ENCODE assay signal across 9 mouse cellular contexts in genomic region chr2:154570666-154571065, GRCm38 (mm10). TPM values are rescaled to one million over a fixed set of nuclear protein-coding genes. Genes with fewer than 3 reads are reported as not detected.
DNase-seq lines count a peak whose midpoint lies in the region; ATAC-seq and TF ChIP-seq lines count a peak whose summit lies in the region.
"Had no signal": no experiment of that assay in that cellular context is flagged by ENCODE, and none has a peak within 500 bp of the region (broad histone marks: within the 10 kb centered on the region; RNA-seq: fewer than 3 reads in every experiment).

No protein-coding gene starts in this region.

- WGBS in lung, embryonic 14.5 days = 53% methylated on average over 4 of the region's 4 CpGs
- WGBS in embryonic facial prominence, embryonic 13.5 days = 64% methylated on average over 4 of the region's 4 CpGs
- 62% methylated on average over 4 of the region's 4 CpGs for WGBS in intestine, postnatal 0 days
- 60% methylated on average over 4 of the region's 4 CpGs for WGBS in neural tube, embryonic 13.5 days

- peak; percentile 54 for DNase-seq in lung, embryonic 14.5 days
- no peak for DNase-seq in lung, postnatal 4 days
- DNase-seq in urinary bladder, adult 18-20 months (ENCODE audit: low spot score in 2 of 2) = no peak
- DNase-seq in urinary bladder, postnatal 25 days (ENCODE audit: low spot score) = no peak
- DNase-seq: adrenal gland, postnatal 25 days had no signal

- H3K36me3 ChIP-seq in lung, embryonic 14.5 days (ENCODE audit: insufficient read depth) = peaks cover 3% of the 10 kb centered on the region; the same call in 1 of the 2 replicates
- no peaks in the 10 kb centered on the region for H3K36me3 ChIP-seq in embryonic facial prominence, embryonic 13.5 days
- H3K36me3 ChIP-seq in intestine, postnatal 0 days (ENCODE audit: control insufficient read depth, insufficient read depth) = no peaks in the 10 kb centered on the region
- H3K36me3 ChIP-seq in neural tube, embryonic 13.5 days = no peaks in the 10 kb centered on the region

- H3K4me1 ChIP-seq in lung, embryonic 14.5 days (ENCODE audit: insufficient read depth) = peaks cover 22% of the 10 kb centered on the region
- peaks cover 44% of the 10 kb centered on the region for H3K4me1 ChIP-seq in embryonic facial prominence, embryonic 13.5 days
- no peaks in the 10 kb centered on the region for H3K4me1 ChIP-seq in intestine, postnatal 0 days (replicated peaks; ENCODE audit: control insufficient read depth, insufficient read depth, low read length)
- peaks cover 50% of the 10 kb centered on the region for H3K4me1 ChIP-seq in neural tube, embryonic 13.5 days (replicated peaks)

- peak overlapping the region; percentile 71; the same call in 1 of the 2 replicates for H3K27ac ChIP-seq in lung, embryonic 14.5 days (ENCODE audit: low read depth)
- H3K27ac ChIP-seq in embryonic facial prominence, embryonic 13.5 days = no peak overlapping the region
- H3K27ac ChIP-seq in intestine, postnatal 0 days (ENCODE audit: low read depth, low read length) = no peak overlapping the region
- H3K27ac ChIP-seq in neural tube, embryonic 13.5 days (replicated peaks) = 0 out of 2 replicates have a peak overlapping the region, but pooled peaks have one; percentile 74

- no peak overlapping the region for H3K9ac ChIP-seq in lung, embryonic 14.5 days
- no peak overlapping the region; the same call in 1 of the 2 replicates for H3K9ac ChIP-seq in embryonic facial prominence, embryonic 13.5 days
- H3K9ac ChIP-seq in intestine, postnatal 0 days (ENCODE audit: low read depth, low read length) = no peak overlapping the region
- peak overlapping the region; percentile 67; the same call in 1 of the 2 replicates for H3K9ac ChIP-seq in neural tube, embryonic 13.5 days

- TF ChIP-seq CTCF in lung, embryonic 14.5 days (IDR thresholded peaks at IDR 0.05; ENCODE audit: low read depth) = no peak
- no peak for TF ChIP-seq CTCF in intestine, postnatal 0 days (IDR thresholded peaks at IDR 0.05; ENCODE audit: low read depth)

- H3K27me3 ChIP-seq in lung, embryonic 14.5 days (ENCODE audit: insufficient read depth, low read length) = no peaks in the 10 kb centered on the region
- no peaks in the 10 kb centered on the region for H3K27me3 ChIP-seq in embryonic facial prominence, embryonic 13.5 days
- no peaks in the 10 kb centered on the region for H3K27me3 ChIP-seq in intestine, postnatal 0 days (replicated peaks; ENCODE audit: control insufficient read depth, insufficient read depth, low read length)
- no peaks in the 10 kb centered on the region for H3K27me3 ChIP-seq in neural tube, embryonic 13.5 days

- H3K4me2 ChIP-seq in lung, embryonic 14.5 days = peak overlapping the region; percentile 84
- peak overlapping the region; percentile 86 for H3K4me2 ChIP-seq in embryonic facial prominence, embryonic 13.5 days
- peak overlapping the region; percentile 89; the same call in 1 of the 2 replicates for H3K4me2 ChIP-seq in intestine, postnatal 0 days (replicated peaks; ENCODE audit: low read depth)
- peak overlapping the region; percentile 87 for H3K4me2 ChIP-seq in neural tube, embryonic 13.5 days

- peak overlapping the region; percentile 87; the same call in 1 of the 2 replicates for H3K4me3 ChIP-seq in lung, embryonic 14.5 days (ENCODE audit: low read depth, low read length)
- H3K4me3 ChIP-seq in embryonic facial prominence, embryonic 13.5 days = peak overlapping the region; percentile 77
- H3K4me3 ChIP-seq in intestine, postnatal 0 days (ENCODE audit: low read depth, low read length) = no peak overlapping the region; the same call in 1 of the 2 replicates
- H3K4me3 ChIP-seq in neural tube, embryonic 13.5 days = peak overlapping the region; percentile 79

- H3K9me3 ChIP-seq in lung, embryonic 14.5 days (ENCODE audit: low read depth, low read length) = no peaks in the 10 kb centered on the region
- H3K9me3 ChIP-seq in embryonic facial prominence, embryonic 13.5 days = no peaks in the 10 kb centered on the region
- no peaks in the 10 kb centered on the region for H3K9me3 ChIP-seq in intestine, postnatal 0 days (ENCODE audit: control insufficient read depth)
- no peaks in the 10 kb centered on the region for H3K9me3 ChIP-seq in neural tube, embryonic 13.5 days

- ATAC-seq in lung, embryonic 14.5 days (ENCODE audit: insufficient read depth) = no peak
- ATAC-seq in embryonic facial prominence, embryonic 13.5 days (ENCODE audit: insufficient number of reproducible peaks, insufficient read depth, low FRiP score, low TSS enrichment, low read depth) = no peak
- no peak for ATAC-seq in intestine, postnatal 0 days
- ATAC-seq in neural tube, embryonic 13.5 days (ENCODE audit: low read depth) = no peak

RNA-seq across cellular contexts. Expression of gene E2f1, which starts 1.0 kb away (rescaled TPM):
- 12.4 and 13.6 TPM in 2 replicates for polyA plus RNA-seq in lung, embryonic 14.5 days (2014; fragmentation: Nextera tagmentation; extraction: Ambion mirVana)
- polyA plus RNA-seq in embryonic facial prominence, embryonic 13.5 days (2015; fragmentation: Nextera tagmentation; extraction: Ambion mirVana) = 21.1 and 22.6 TPM in 2 replicates
- 5.5 and 5.9 TPM in 2 replicates for polyA plus RNA-seq in intestine, postnatal 0 days (2015; fragmentation: Nextera tagmentation; extraction: Ambion mirVana)
- polyA plus RNA-seq in neural tube, embryonic 13.5 days (2015; fragmentation: Nextera tagmentation; extraction: Ambion mirVana) = 6.0 and 6.3 TPM in 2 replicates

RNA-seq across cellular contexts. Expression of gene Necab3, which starts 12.0 kb away (rescaled TPM):
- 2.6 and 3.2 TPM in 2 replicates for polyA plus RNA-seq in lung, embryonic 14.5 days (2014; fragmentation: Nextera tagmentation; extraction: Ambion mirVana)
- 3.8 and 4.3 TPM in 2 replicates for polyA plus RNA-seq in embryonic facial prominence, embryonic 13.5 days (2015; fragmentation: Nextera tagmentation; extraction: Ambion mirVana)
- polyA plus RNA-seq in intestine, postnatal 0 days (2015; fragmentation: Nextera tagmentation; extraction: Ambion mirVana) = 0.29 and 0.58 TPM in 2 replicates
- 11.5 and 17.4 TPM in 2 replicates for polyA plus RNA-seq in neural tube, embryonic 13.5 days (2015; fragmentation: Nextera tagmentation; extraction: Ambion mirVana)

RNA-seq across cellular contexts. Expression of gene Actl10, which starts 19.1 kb away (rescaled TPM):
- polyA plus RNA-seq in lung, embryonic 14.5 days (2014; fragmentation: Nextera tagmentation; extraction: Ambion mirVana) = 0.36 and 0.37 TPM in 2 replicates
- 0.41 and 0.45 TPM in 2 replicates for polyA plus RNA-seq in embryonic facial prominence, embryonic 13.5 days (2015; fragmentation: Nextera tagmentation; extraction: Ambion mirVana)
- not detected in 2 replicates for polyA plus RNA-seq in intestine, postnatal 0 days (2015; fragmentation: Nextera tagmentation; extraction: Ambion mirVana)
- polyA plus RNA-seq in neural tube, embryonic 13.5 days (2015; fragmentation: Nextera tagmentation; extraction: Ambion mirVana) = 0.33 and 0.59 TPM in 2 replicates

RNA-seq across cellular contexts. Expression of gene 1700003F12Rik, which starts 23.8 kb away (rescaled TPM):
- polyA plus RNA-seq in lung, embryonic 14.5 days (2014; fragmentation: Nextera tagmentation; extraction: Ambion mirVana) = 1.2 and 1.4 TPM in 2 replicates
- polyA plus RNA-seq in embryonic facial prominence, embryonic 13.5 days (2015; fragmentation: Nextera tagmentation; extraction: Ambion mirVana) = 0.95 and 1.6 TPM in 2 replicates
- 1.6 and 2.2 TPM in 2 replicates for polyA plus RNA-seq in intestine, postnatal 0 days (2015; fragmentation: Nextera tagmentation; extraction: Ambion mirVana)
- 0.76 and 2.1 TPM in 2 replicates for polyA plus RNA-seq in neural tube, embryonic 13.5 days (2015; fragmentation: Nextera tagmentation; extraction: Ambion mirVana)
- polyA plus RNA-seq: lung, adult 2 months had no signal

RNA-seq across cellular contexts. Expression of gene Pxmp4, which starts 32.8 kb away (rescaled TPM):
- 24.1 and 25.9 TPM in 2 replicates for polyA plus RNA-seq in lung, embryonic 14.5 days (2014; fragmentation: Nextera tagmentation; extraction: Ambion mirVana)
- 24.0 and 24.7 TPM in 2 replicates for polyA plus RNA-seq in embryonic facial prominence, embryonic 13.5 days (2015; fragmentation: Nextera tagmentation; extraction: Ambion mirVana)
- 62.5 and 66.6 TPM in 2 replicates for polyA plus RNA-seq in intestine, postnatal 0 days (2015; fragmentation: Nextera tagmentation; extraction: Ambion mirVana)
- 13.6 and 16.1 TPM in 2 replicates for polyA plus RNA-seq in neural tube, embryonic 13.5 days (2015; fragmentation: Nextera tagmentation; extraction: Ambion mirVana)

Comparison
In these comparisons a context has a peak if more than half of its experiments do, and no peak if none do; other contexts are left out.
1. H3K27ac ChIP-seq: peak in lung, embryonic 14.5 days (single experiment) and neural tube, embryonic 13.5 days (single experiment); none in embryonic facial prominence, embryonic 13.5 days (single experiment) and intestine, postnatal 0 days (single experiment).
2. Peak in every context shown above with its lines, with median percentiles within 50 percentile points of each other: H3K4me2 ChIP-seq.